Mouse (Mus musculus) neutrophil, adult 65 days (primary cell): ENCODE results near the gene Paip2b. TPM values are rescaled to one million over a fixed set of nuclear protein-coding genes. Genes with fewer than 3 reads are reported as not detected.

Experiments used
- total RNA-seq: library from RNA; stranded (reverse); gene quantifications from 2 replicates; pipeline ENCODE4 v1.2.4, GENCODE M21; 2023

Paip2b gene
- total RNA-seq: 5.8 and 8.8 TPM in 2 replicates

GRCm38 (mm10) chr6:83831606-83832123 lies at the start of gene Paip2b:
TSS of gene Paip2b (minus strand) at chr6:83831741.

DNA sequence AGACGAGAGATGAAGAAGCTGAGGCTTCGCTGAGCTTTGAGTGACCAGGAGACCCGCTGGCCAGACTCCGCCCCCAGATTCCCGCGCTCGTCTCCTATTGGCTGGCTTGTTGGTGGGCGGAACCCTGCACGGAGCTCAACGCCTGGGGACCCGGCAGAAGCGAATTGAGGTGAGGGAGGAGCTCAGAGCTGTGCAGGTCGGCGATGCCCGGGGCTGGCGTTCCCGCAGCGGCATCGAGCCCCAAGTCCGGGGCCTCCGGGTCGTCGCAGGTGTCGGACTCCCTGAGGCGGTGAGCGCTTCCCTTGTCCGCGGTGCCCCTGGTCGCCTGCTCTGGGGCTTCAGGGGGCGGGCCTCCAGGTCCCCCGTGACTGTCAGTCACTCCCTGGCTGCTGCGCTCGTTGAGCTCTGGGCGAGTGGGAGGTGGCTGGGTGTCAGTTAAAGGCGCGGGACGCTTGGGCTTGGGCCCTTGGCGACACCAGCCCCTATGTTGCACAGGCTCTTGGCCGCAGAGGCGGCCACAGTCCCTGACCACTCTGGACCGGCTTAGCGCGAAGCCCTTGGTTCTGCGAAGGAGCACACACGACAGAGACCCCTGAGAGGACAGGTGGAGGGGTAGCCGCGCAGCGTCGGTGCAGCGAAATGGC lies 35.5 kb upstream of the Paip2b start, which contains the start of gene Zfp638:
Gene Zfp638, plus strand, starts transcription at position 156 of the 644 bp plus-strand sequence.

DNA sequence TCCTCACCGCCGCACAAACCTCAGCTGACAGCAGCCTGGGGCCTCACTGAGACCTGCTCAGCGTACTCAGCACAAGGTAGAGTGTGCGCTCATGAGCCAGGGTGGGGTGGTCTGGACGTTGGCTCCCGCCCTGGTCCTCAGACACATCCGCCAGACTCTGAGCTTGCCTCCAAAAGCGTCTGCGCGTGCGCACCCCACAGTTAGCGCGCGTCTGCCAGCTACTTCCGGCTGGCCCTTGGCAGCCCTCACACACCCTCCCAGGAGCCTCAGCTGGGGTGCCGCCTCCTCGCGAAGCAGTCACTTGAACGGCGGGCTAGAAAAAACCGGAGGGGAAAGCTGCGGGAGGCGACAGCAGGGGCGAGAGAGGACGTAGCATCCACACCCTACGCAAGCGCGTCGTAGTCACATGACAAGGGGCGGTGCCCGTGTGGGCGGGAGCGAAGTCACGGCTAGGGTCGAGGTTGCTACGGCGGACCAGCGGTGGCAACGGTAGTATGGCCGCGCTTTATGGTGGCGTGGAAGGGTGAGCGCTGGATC lies 36.7 kb downstream of the Paip2b start, which contains the start of gene Nagk:
Gene Nagk, plus strand, starts transcription at position 223 of the 537 bp plus-strand sequence.

DNA sequence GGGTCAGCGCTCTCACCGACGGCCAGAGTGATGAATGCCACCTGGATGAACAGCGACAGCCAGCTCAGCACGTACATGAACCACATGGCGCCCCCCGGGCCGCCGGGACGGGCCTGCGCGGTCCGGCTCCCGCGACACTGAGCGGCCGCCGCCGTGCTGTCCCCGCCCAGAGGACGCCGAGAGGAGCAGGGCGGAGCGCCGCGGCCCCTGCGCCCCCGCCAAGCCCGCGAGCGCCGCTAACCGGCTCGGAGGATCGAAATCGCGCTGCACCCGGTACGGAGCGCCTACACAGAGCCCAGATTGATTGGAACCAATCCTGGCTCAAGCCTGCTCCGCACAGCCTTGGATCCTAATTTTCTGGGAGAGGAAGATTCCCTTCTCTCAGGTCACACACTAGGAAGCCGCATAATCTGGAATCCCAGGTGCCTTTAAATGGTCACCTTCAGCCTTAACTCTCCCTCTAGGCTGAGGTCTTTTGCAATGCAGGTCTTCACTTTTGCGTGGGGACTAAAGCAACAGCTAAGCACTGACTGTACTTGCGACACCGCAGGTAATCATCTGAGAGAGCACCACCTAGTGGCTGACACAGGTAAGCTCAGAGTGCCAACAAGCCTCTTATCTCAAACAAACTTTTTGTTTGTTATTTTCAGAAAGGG lies 55.8 kb downstream of the Paip2b start, which contains the start of gene Tex261:
Gene Tex261, minus strand, starts transcription at position 176 of the 656 bp plus-strand sequence.

DNA sequence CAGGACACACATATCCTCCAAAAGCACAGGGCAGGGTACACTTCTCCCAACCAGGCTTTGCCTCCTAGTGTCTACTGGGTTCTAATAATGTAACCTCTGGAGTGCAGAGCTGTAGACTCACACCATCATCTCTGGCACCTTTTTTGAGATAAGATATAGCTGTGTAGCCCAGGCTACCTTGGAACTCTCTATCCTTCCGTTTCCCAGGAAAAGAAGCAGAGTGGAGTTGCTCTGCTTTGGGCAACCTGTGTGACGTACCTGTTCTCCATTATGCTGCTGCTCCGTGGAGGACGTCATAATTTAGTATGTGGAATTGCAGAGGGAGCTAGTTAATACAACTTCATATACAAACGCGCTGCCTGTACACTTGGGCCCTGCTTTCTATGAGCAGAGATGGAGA lies 69.2 kb downstream of the Paip2b start, which contains the start of gene Ankrd53:
Gene Ankrd53, plus strand, starts transcription at position 301 of the 400 bp plus-strand sequence.

Other genes starting within 250 kb of the Paip2b start
- gene Clec4f, start 175.6 kb downstream of the Paip2b start, total RNA-seq: not detected in 2 replicates
- gene Cd207, start 153.9 kb downstream of the Paip2b start, total RNA-seq: not detected in 2 replicates
- not detected in 2 replicates for gene Vax2, start 120.5 kb downstream of the Paip2b start, total RNA-seq
- gene Atp6v1b1, start 88.8 kb downstream of the Paip2b start, total RNA-seq: not detected in 2 replicates
- not detected in 2 replicates for gene Ankrd53, start 69.1 kb downstream of the Paip2b start, total RNA-seq
- 38.2 and 50.3 TPM in 2 replicates for gene Tex261, start 55.9 kb downstream of the Paip2b start, total RNA-seq
- 12.3 and 13.7 TPM in 2 replicates for gene Nagk, start 36.8 kb downstream of the Paip2b start, total RNA-seq
- 65.3 and 75.1 TPM in 2 replicates for gene Zfp638, start 35.4 kb upstream of the Paip2b start, total RNA-seq
- gene Dysf, start 176.8 kb upstream of the Paip2b start, total RNA-seq: 0.16 TPM in 1 of 2 replicates, not detected in the other